Mouse (Mus musculus) olfactory bulb, adult 2 months (tissue): ENCODE measurements at regions not wholly inside any gene's neighbourhood (a gene's known extent, or its start where the extent isn't known, plus 50 kb on each side); places are given as distances from the start of the nearest gene placed in this dataset.

Source experiments
- CTCF ChIP-seq: fragments of 200-500 bp; IDR thresholded peaks from 2 replicates; pipeline ENCODE4 v1.5.1; 2012; ENCODE audit warnings: low read depth, mild to moderate bottlenecking, low read length, moderate library complexity; ENCODE audit not compliant: insufficient read depth
- POLR2A ChIP-seq: fragments of 200-500 bp; IDR thresholded peaks from 2 replicates; pipeline ENCODE4 v1.6.1; 2012; ENCODE audit warnings: mild to moderate bottlenecking, low read depth, low read length, moderate library complexity; ENCODE audit not compliant: insufficient read depth

GRCm38 (mm10) chr5:39219698-39220097 is 343.1 kb upstream of the Clnk start:
- TF ChIP-seq POLR2A (no peak), CTCF (no peak)
